Comparison of ENCODE assay signal across 25 mouse cellular contexts in genomic region chr8:11703789-11704188, GRCm38 (mm10). TPM values are rescaled to one million over a fixed set of nuclear protein-coding genes. Genes with fewer than 3 reads are reported as not detected.
DNase-seq lines count a peak whose midpoint lies in the region; ATAC-seq lines count a peak whose summit lies in the region.
"Had no signal": no experiment of that assay in that cellular context is flagged by ENCODE, and none has a peak within 500 bp of the region (broad histone marks: within the 10 kb centered on the region; RNA-seq: fewer than 3 reads in every experiment).

No protein-coding gene starts in this region.

- peak; percentile 45 for DNase-seq in midbrain, embryonic 11.5 days (ENCODE audit: low spot score, missing footprints)
- no peak for DNase-seq in midbrain, embryonic 10.5 days (ENCODE audit: low spot score)
- DNase-seq in R1 (ENCODE audit: low read depth, low spot score): peak; percentile 85
- no peak for DNase-seq in frontal cortex, postnatal 14 days (ENCODE audit: low spot score in 2 of 2)
- no peak for DNase-seq in thymus, postnatal 36 days
- DNase-seq: adrenal gland, adult 8-10 months; adrenal gland, postnatal 14 days; adrenal gland, postnatal 36 days; B cell, adult 2 months; cerebellum, adult 11-12 months; cerebellum, adult 2 months; cerebellum, adult 9-10 months; cerebellum, postnatal 10 days; cerebellum, postnatal 25 days; forebrain, postnatal 0 days had no signal

- no peaks in the 10 kb centered on the region for H3K9me3 ChIP-seq in midbrain, embryonic 11.5 days (ENCODE audit: control insufficient read depth, low read length)
- no peaks in the 10 kb centered on the region for H3K9me3 ChIP-seq in midbrain, embryonic 10.5 days (replicated peaks)
- H3K9me3 ChIP-seq: embryonic facial prominence, embryonic 12.5 days; forebrain, embryonic 13.5 days; forebrain, embryonic 15.5 days; G1E had no signal

- H3K36me3 ChIP-seq in midbrain, embryonic 11.5 days (ENCODE audit: control insufficient read depth, insufficient read depth, low read length): no peaks in the 10 kb centered on the region
- H3K36me3 ChIP-seq in midbrain, embryonic 10.5 days: no peaks in the 10 kb centered on the region
- H3K36me3 ChIP-seq: embryonic facial prominence, embryonic 10.5 days; embryonic facial prominence, embryonic 12.5 days; forebrain, embryonic 15.5 days; G1E had no signal

- H3K4me3 ChIP-seq in midbrain, embryonic 11.5 days (ENCODE audit: low read depth, low read length): no peak overlapping the region
- no peak overlapping the region for H3K4me3 ChIP-seq in midbrain, embryonic 10.5 days
- H3K4me3 ChIP-seq: embryonic facial prominence, embryonic 10.5 days; embryonic facial prominence, embryonic 12.5 days; forebrain, embryonic 13.5 days; forebrain, embryonic 15.5 days had no signal

- H3K27me3 ChIP-seq in midbrain, embryonic 11.5 days (ENCODE audit: control insufficient read depth, insufficient read depth, low read length): no peaks in the 10 kb centered on the region; the same call in 1 of the 2 replicates
- H3K27me3 ChIP-seq in midbrain, embryonic 10.5 days (ENCODE audit: low read depth, poor library complexity, severe bottlenecking): peaks cover 23% of the 10 kb centered on the region
- H3K27me3 ChIP-seq: forebrain, embryonic 13.5 days; forebrain, embryonic 15.5 days; Patski had no signal

- H3K27ac ChIP-seq in midbrain, embryonic 11.5 days (ENCODE audit: low read depth, low read length): no peak overlapping the region
- no peak overlapping the region for H3K27ac ChIP-seq in midbrain, embryonic 10.5 days (replicated peaks)
- H3K27ac ChIP-seq: embryonic facial prominence, embryonic 10.5 days; embryonic facial prominence, embryonic 12.5 days; forebrain, embryonic 13.5 days; forebrain, embryonic 15.5 days had no signal

- no peak overlapping the region for H3K9ac ChIP-seq in midbrain, embryonic 11.5 days (ENCODE audit: low read length)
- H3K9ac ChIP-seq: embryonic facial prominence, embryonic 12.5 days; forebrain, embryonic 13.5 days; forebrain, embryonic 15.5 days; forebrain, postnatal 0 days had no signal

- H3K4me2 ChIP-seq in midbrain, embryonic 11.5 days: no peak overlapping the region
- H3K4me2 ChIP-seq: embryonic facial prominence, embryonic 12.5 days; forebrain, embryonic 13.5 days; forebrain, embryonic 15.5 days had no signal

- WGBS in midbrain, embryonic 11.5 days: 95% methylated on average over 5 of the region's 5 CpGs
- 86% methylated on average over 5 of the region's 5 CpGs for WGBS in midbrain, embryonic 10.5 days

- no peak for ATAC-seq in midbrain, embryonic 11.5 days (ENCODE audit: low FRiP score)
- ATAC-seq: activated CD4-positive, CD25-positive, alpha-beta regulatory T cell, adult 4 months; CD4-positive, CD25-positive, alpha-beta regulatory T cell, adult 4 months; forebrain, embryonic 13.5 days; forebrain, embryonic 15.5 days; forebrain, postnatal 0 days; Patski had no signal

- H3K4me1 ChIP-seq in midbrain, embryonic 11.5 days (ENCODE audit: control insufficient read depth, insufficient read depth, low read length): peaks cover 5% of the 10 kb centered on the region; the same call in 1 of the 2 replicates
- H3K4me1 ChIP-seq in midbrain, embryonic 10.5 days: peaks cover 15% of the 10 kb centered on the region

RNA-seq across cellular contexts. Expression of gene 1700016D06Rik, which starts 2.9 kb away (rescaled TPM):
- not detected in 2 replicates for polyA plus RNA-seq in midbrain, embryonic 11.5 days (2014; fragmentation: Nextera tagmentation; extraction: Ambion mirVana)
- 0.09 TPM in 1 of 2 replicates, not detected in the other for polyA plus RNA-seq in midbrain, embryonic 10.5 days (2016; fragmentation: Nextera tagmentation; extraction: Ambion mirVana)
- polyA plus RNA-seq: cerebellum, adult 2 months; cortical plate, adult 2 months; embryonic facial prominence, embryonic 10.5 days; embryonic facial prominence, embryonic 12.5 days; forebrain, embryonic 11.5 days; forebrain, embryonic 13.5 days; G1E; Patski had no signal

RNA-seq across cellular contexts. Expression of gene Arhgef7, which starts 23.7 kb away (rescaled TPM):
- 51.4 and 56.8 TPM in 2 replicates for polyA plus RNA-seq in midbrain, embryonic 11.5 days (2014; fragmentation: Nextera tagmentation; extraction: Ambion mirVana)
- 47.4 and 56.9 TPM in 2 replicates for polyA plus RNA-seq in midbrain, embryonic 10.5 days (2016; fragmentation: Nextera tagmentation; extraction: Ambion mirVana)

Comparison
In these comparisons a context has a peak if more than half of its experiments do, and no peak if none do; other contexts are left out.
1. DNase-seq: peak in midbrain, embryonic 11.5 days (single experiment) and R1 (single experiment); none in midbrain, embryonic 10.5 days (single experiment), frontal cortex, postnatal 14 days (0 of 2) and thymus, postnatal 36 days (0 of 2).